Mouse (Mus musculus): ENCODE measurements around the gene Dido1. TPM values are rescaled to one million over a fixed set of nuclear protein-coding genes. Genes with fewer than 3 reads are reported as not detected.

Gene Dido1
- polyA plus RNA-seq, 1 experiment from 2014 or later = 28.6 TPM

GRCm38 (mm10) chr2:180641576-180642554, 67.9 kb downstream of the Dido1 start:
- Histone ChIP-seq H3K27ac (replicated peaks) (no peak overlapping the region), H3K9me3 (replicated peaks) (peaks cover 17% of the 10 kb centered on the region), H3K4me2 (replicated peaks) (peak overlapping the region; percentile 56), H3K4me1 (peaks cover 8% of the 10 kb centered on the region; the same call in 1 of the 2 replicates), H3K9ac (no peak overlapping the region), H3K27me3 (peaks cover 56% of the 10 kb centered on the region), H3K4me3 (replicated peaks) (peak overlapping the region; percentile 44), H3K36me3 (no peaks in the 10 kb centered on the region)
- ATAC-seq (ENCODE audit: insufficient number of reproducible peaks, low FRiP score, low TSS enrichment, low read depth) = peak; percentile 77
- WGBS = 3% methylated on average over 107 of the region's 112 CpGs

- Histone ChIP-seq H3K4me1 (no peaks in the 10 kb centered on the region), H3K4me2 (replicated peaks) (no peak overlapping the region), H3K36me3 (no peaks in the 10 kb centered on the region), H3K4me3 (replicated peaks) (no peak overlapping the region), H3K27me3 (no peaks in the 10 kb centered on the region), H3K27ac (replicated peaks) (no peak overlapping the region), H3K9ac (no peak overlapping the region), H3K9me3 (replicated peaks) (no peaks in the 10 kb centered on the region)
- peak; percentile 59; the same call in 1 of the 2 replicates for ATAC-seq (ENCODE audit: insufficient number of reproducible peaks, low FRiP score, low TSS enrichment, low read depth)
- 57% methylated on average over 2 of the region's 2 CpGs for WGBS
Observed at GRCm38 (mm10) chr2:180611882-180612281, 97.9 kb downstream of the Dido1 start.

GRCm38 (mm10) chr2:180610283-180610682, 99.5 kb downstream of the Dido1 start:
- Histone ChIP-seq H3K4me1 (no peaks in the 10 kb centered on the region), H3K36me3 (no peaks in the 10 kb centered on the region), H3K27me3 (no peaks in the 10 kb centered on the region), H3K27ac (replicated peaks) (no peak overlapping the region), H3K9me3 (replicated peaks) (no peaks in the 10 kb centered on the region), H3K4me2 (replicated peaks) (no peak overlapping the region), H3K4me3 (replicated peaks) (no peak overlapping the region), H3K9ac (no peak overlapping the region)
- 79% methylated on average over 4 of the region's 4 CpGs for WGBS
- ATAC-seq (ENCODE audit: insufficient number of reproducible peaks, low FRiP score, low TSS enrichment, low read depth) = no peak

Other genes starting within 250 kb of the Dido1 start
- gene Ntsr1, start 210.0 kb downstream of the Dido1 start, polyA plus RNA-seq (2015; fragmentation: Nextera tagmentation; extraction: Ambion mirVana) = 0.32 and 0.45 TPM in 2 replicates
- gene Mrgbp, start 128.7 kb downstream of the Dido1 start, polyA plus RNA-seq (2015; fragmentation: Nextera tagmentation; extraction: Ambion mirVana) = 28.5 and 29.6 TPM in 2 replicates
- 62.1 and 62.9 TPM in 2 replicates for gene Ogfr, start 120.8 kb downstream of the Dido1 start, polyA plus RNA-seq (2015; fragmentation: Nextera tagmentation; extraction: Ambion mirVana)
- gene Col9a3, start 112.2 kb downstream of the Dido1 start, polyA plus RNA-seq (2015; fragmentation: Nextera tagmentation; extraction: Ambion mirVana) = 137 and 216 TPM in 2 replicates
- gene Tcfl5, start 67.3 kb downstream of the Dido1 start, polyA plus RNA-seq (2015; fragmentation: Nextera tagmentation; extraction: Ambion mirVana) = 0.24 and 0.42 TPM in 2 replicates
- gene Gid8, start 118 bp upstream of the Dido1 start, polyA plus RNA-seq (2015; fragmentation: Nextera tagmentation; extraction: Ambion mirVana) = 69.1 and 70.4 TPM in 2 replicates
- 3.3 and 3.7 TPM in 2 replicates for gene Slc17a9, start 15.3 kb upstream of the Dido1 start, polyA plus RNA-seq (2015; fragmentation: Nextera tagmentation; extraction: Ambion mirVana)
- 0.13 TPM in 1 of 2 replicates, not detected in the other for gene Bhlhe23, start 66.9 kb upstream of the Dido1 start, polyA plus RNA-seq (2015; fragmentation: Nextera tagmentation; extraction: Ambion mirVana)
- gene Ythdf1, start 210.9 kb upstream of the Dido1 start, polyA plus RNA-seq (2015; fragmentation: Nextera tagmentation; extraction: Ambion mirVana) = 57.9 and 59.7 TPM in 2 replicates
- gene Birc7, start 219.0 kb upstream of the Dido1 start, polyA plus RNA-seq (2015; fragmentation: Nextera tagmentation; extraction: Ambion mirVana) = not detected in 2 replicates
- gene Nkain4, start 244.7 kb upstream of the Dido1 start, polyA plus RNA-seq (2015; fragmentation: Nextera tagmentation; extraction: Ambion mirVana) = 12.9 and 17.6 TPM in 2 replicates

Data from embryonic facial prominence, embryonic 15.5 days (tissue).